Comparison of ENCODE assay signal across 8 mouse cellular contexts in the genomic region with DNA sequence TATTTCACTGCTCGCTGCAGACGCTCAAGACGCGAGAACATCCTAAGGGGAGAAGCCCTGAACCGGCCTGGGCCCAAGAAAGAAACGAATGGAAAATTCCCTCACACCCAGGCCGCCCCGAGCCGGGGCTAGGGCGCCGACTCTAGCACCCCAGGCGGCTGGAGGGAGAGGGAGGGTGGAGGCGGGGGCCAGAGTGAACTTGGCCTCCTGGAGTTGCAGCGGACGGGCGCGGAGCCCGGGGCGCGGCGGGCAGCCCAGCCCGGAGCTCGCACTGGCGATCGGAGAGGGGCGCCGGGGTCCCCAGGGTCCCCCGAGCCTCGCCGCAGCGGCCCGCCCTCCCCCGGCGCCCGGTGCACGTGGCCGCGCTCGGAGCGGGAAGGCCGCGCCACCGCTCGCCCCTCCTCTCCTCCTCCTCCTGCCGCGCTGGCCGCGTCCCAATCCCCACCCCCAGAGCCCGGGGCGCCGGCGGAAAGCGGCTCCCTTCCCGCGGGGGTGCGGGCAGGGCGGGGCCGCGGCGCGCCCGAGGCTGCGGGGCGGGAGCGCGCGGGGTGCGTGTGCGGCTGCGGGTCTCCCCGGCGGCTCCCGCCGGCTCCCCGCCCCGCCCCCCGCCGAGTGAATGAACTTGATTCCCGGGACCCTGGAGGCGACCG.
A peak's percentile ranks its signal among the peaks of the same experiment; 100 is the strongest.
DNase-seq lines count a peak whose midpoint lies in the region; ATAC-seq and TF ChIP-seq lines count a peak whose summit lies in the region.

No protein-coding gene starts in this region.

- in situ Hi-C loops in Patski (cut with MboI; ENCODE audit: low pct_unique_long_range_greater_than_20kb) = loop anchor here (25.0 kb wide), 1 partner anchor 344 kb away; no protein-coding TSS in a partner anchor

- peak overlapping the region; percentile 96 for H3K9ac ChIP-seq in hindbrain, embryonic 12.5 days
- H3K9ac ChIP-seq in lung, embryonic 16.5 days (ENCODE audit: low read length) = peak overlapping the region; percentile 100

- H3K27me3 ChIP-seq in Patski = no peaks in the 10 kb centered on the region
- no peaks in the 10 kb centered on the region for H3K27me3 ChIP-seq in hindbrain, embryonic 12.5 days
- H3K27me3 ChIP-seq in lung, embryonic 16.5 days (ENCODE audit: control insufficient read depth, insufficient read depth, low read depth, low read length) = no peaks in the 10 kb centered on the region

- H3K4me2 ChIP-seq in hindbrain, embryonic 12.5 days (replicated peaks) = peak overlapping the region; percentile 95
- H3K4me2 ChIP-seq in lung, embryonic 16.5 days (ENCODE audit: low read depth, low read length) = peak overlapping the region; percentile 98

- CTCF ChIA-PET in Patski (lab: Charles Lee) = no interaction called here

- TF ChIP-seq CTCF in Patski (IDR thresholded peaks at IDR 0.05) = no peak

- H3K27ac ChIP-seq in hindbrain, embryonic 12.5 days = peak overlapping the region; percentile 99
- peak overlapping the region; percentile 100 for H3K27ac ChIP-seq in lung, embryonic 16.5 days (ENCODE audit: low read length)

- H3K4me3 ChIP-seq in hindbrain, embryonic 12.5 days = peak overlapping the region; percentile 73
- peak overlapping the region; percentile 98 for H3K4me3 ChIP-seq in lung, embryonic 16.5 days (ENCODE audit: low read length)

- no peaks in the 10 kb centered on the region for H3K9me3 ChIP-seq in hindbrain, embryonic 12.5 days (replicated peaks)
- H3K9me3 ChIP-seq in lung, embryonic 16.5 days (ENCODE audit: control insufficient read depth, low read length) = no peaks in the 10 kb centered on the region

- H3K4me1 ChIP-seq in hindbrain, embryonic 12.5 days = peaks cover 29% of the 10 kb centered on the region
- H3K4me1 ChIP-seq in lung, embryonic 16.5 days (replicated peaks; ENCODE audit: control insufficient read depth, insufficient read depth, low read length) = peaks cover 28% of the 10 kb centered on the region

- no peak for DNase-seq in Patski (ENCODE audit: low read depth, low spot score)
- peak; percentile 93 to 97 for DNase-seq in cerebellum, postnatal 10 days
- DNase-seq in frontal cortex, postnatal 36 days (ENCODE audit: low spot score in 2 of 2) = peak; percentile 80 to 84
- peak; percentile 79 to 81 for DNase-seq in layer of hippocampus, postnatal 25 days (ENCODE audit: extremely low spot score in 1 of 2, low spot score in 1 of 2)
- DNase-seq in retina, postnatal 1 day = peak; percentile 92

- H3K36me3 ChIP-seq in hindbrain, embryonic 12.5 days = no peaks in the 10 kb centered on the region
- no peaks in the 10 kb centered on the region for H3K36me3 ChIP-seq in lung, embryonic 16.5 days (ENCODE audit: control insufficient read depth, insufficient read depth, low read length)

- POLR2A ChIA-PET in Patski (lab: Charles Lee) = interaction anchor here (0.6 to 1.4 kb wide), 4 partner anchors 8 to 116 kb away, joined by 3 to 9 read pairs (median 3); no protein-coding TSS in a partner anchor

- peak; percentile 54 for ATAC-seq in Patski
- ATAC-seq in hindbrain, embryonic 12.5 days (ENCODE audit: low FRiP score) = peak; percentile 80
- ATAC-seq in lung, embryonic 16.5 days (ENCODE audit: low read depth) = peak; percentile 86
- ATAC-seq in megakaryocyte-erythroid progenitor cell, adult 5-6 weeks (replicated peaks; ENCODE audit: low FRiP score, low TSS enrichment, poor library complexity, severe bottlenecking) = no peak

- WGBS in hindbrain, embryonic 12.5 days = 0% methylated on average over 35 of the region's 81 CpGs
- WGBS in lung, embryonic 16.5 days = under 1% methylated on average over 38 of the region's 81 CpGs
